Mouse (Mus musculus): ENCODE measurements around the gene Ctsf.
A peak's percentile ranks its signal among the peaks of the same experiment; 100 is the strongest.

Gene Ctsf

DNA sequence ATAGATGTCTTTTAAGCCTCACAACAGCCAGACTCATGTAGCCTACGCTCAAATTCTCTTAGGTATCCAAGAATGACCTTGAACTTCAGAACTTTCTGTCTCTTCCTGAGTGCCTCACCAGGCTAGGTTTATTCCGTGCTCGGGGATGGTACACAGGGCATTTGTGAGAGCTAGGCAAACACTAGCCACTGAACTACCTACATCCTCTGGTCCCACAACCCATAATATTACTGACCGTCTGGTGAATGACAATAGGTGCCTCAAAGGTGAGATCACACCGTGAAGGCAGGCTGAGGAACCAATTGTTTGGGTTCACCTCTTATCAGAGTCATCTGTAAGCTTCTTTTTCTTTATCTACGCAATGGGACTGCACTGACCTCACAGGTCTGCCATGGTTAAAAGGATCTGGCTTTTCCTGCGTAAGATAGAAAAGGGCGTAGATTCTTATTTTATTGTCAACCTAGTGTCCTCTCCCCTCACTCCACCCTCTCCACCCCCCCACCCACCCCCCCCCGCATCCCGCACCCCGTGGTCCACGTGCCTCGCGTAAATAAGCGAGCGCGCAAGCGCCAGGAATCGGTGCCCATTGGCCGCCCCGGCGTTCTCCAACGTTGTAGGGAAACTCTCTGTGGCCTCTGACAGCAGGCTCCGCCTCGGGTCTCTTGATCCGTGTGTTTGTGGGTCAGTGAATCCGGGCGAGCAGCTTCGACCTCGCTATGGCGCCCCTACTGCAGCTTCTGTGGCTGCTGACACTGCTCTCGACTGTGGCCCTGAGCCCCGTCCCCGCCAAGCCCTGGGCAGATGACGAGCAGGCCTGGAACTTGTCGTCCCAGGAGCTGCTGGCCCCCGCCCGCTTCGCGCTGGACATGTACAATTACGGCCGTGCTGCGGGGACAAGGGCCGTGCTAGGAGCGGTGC is at the start of gene Ctsf:
Gene Ctsf (plus strand): TSS at position 579 of the 918 bp plus-strand sequence.
- DNase-seq (ENCODE audit: low spot score): no peak

DNA sequence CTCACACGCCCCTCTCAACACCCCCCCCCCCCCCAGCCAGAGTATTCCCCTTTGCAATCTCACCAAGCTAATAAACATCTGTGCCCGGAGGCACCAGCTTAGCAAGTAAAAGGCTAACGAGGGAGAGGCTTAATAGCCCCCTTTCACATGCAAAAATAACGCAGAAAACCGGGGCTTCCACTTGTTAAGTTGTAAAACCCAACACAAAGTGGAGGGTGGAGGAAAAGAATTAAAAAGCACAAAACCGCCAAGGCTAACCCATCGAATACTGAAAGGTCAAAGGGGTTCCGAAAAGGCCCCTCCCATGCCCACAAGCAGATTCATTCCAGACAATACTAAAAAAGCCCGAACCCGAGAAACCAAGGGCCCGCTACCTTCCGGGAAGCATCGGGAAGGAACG is 44.6 kb upstream of the Ctsf start:
- DNase-seq (ENCODE audit: low spot score): no peak

GRCm38 (mm10) chr19:4810746-4811062 is 44.2 kb upstream of the Ctsf start:
- DNase-seq (ENCODE audit: low spot score): no peak

- DNase-seq (ENCODE audit: low spot score): peak; percentile 100
Observed at GRCm38 (mm10) chr19:4811063-4811908, 43.6 kb upstream of the Ctsf start, which contains the start of the genes Gm21992 and Rbm14. Gene Gm21992, minus strand, starts transcription at chr19:4811612. Gene Rbm14, minus strand, starts transcription at chr19:4811634.

- no peak for DNase-seq (ENCODE audit: low spot score)
Observed at GRCm38 (mm10) chr19:4811909-4812242, 43.1 kb upstream of the Ctsf start.

DNA sequence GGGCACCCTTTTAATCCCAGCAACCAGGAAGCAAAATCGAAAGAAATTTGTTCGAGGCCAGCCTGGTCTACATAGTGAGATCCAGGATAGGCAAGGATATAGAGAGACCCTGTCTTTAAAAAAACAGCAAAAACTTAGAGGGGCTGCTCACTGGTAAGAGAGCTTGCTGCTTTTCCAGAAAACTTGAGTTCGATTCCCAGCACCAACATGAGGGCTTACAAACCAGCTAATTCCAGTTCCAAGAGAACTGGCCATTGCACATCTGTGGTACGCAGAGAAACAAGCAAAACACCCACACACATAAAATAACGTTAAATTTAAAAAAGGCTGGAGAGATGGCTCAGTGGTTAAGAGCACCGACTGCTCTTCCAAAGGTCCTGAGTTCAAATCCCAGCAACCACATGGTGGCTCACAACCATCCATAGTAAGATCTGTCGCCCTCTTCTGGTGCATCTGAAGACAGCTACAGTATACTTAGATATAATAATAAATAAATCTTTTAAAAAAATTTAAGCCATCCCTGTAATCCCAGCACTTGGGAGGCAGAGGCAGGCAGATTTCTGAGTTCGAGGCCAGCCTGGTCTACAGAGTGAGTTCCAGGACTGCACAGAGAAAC is 42.5 kb upstream of the Ctsf start:
- DNase-seq (ENCODE audit: low spot score): peak; percentile 48

DNA sequence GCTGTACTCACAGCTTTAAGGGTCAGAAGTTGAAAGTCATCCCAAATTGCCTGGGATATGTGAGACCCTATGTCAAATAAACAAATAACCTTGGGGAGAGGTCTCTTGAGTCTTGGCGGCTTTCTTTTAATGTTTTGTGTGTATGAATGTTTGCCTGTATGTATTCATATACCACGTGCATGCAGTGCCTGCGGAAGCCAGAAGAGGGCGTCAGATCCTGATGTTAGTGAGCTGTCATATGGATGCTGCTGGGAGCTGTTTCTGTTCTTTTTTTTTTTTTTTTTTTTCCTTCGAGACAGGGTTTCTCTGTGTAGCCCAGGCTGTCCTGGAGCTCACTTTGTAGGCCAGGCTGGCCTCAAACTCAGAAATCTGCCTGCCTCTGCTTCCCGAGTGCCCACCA is 41.9 kb upstream of the Ctsf start:
- DNase-seq (ENCODE audit: low spot score): no peak

- no peak for DNase-seq (ENCODE audit: low spot score)
Observed at GRCm38 (mm10) chr19:4817182-4817835, 37.6 kb upstream of the Ctsf start.

DNA sequence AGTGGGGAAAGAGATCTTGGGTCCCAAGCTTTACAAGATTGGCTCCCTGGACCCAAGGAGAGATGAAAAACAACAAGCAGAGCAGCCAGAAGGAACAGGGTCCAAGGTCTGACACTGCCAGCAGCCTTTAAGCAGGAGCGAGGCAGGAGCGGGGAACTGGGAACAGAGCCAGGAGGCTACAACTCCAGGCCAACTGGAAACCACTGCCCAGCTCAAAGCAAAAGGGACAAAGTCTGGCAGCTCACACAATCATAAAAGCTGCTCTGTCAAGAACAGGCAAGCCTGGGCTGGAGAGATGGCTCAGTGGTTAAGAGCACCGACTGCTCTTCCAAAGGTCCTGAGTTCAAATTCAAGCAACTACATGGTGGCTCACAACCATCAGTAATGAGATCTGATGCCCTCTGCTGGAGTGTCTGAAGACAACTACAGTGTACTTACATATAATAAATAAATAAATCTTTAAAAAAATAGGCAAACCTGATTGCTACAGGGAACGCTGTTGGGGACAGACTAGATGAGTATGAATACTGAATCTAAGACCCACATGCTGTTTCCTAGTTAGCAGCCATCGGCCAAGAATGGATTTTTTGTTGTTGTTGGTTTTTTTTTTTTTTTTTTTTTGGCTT is 34.1 kb upstream of the Ctsf start:
- DNase-seq (ENCODE audit: low spot score): peak; percentile 97

GRCm38 (mm10) chr19:4828444-4829114 is 26.4 kb upstream of the Ctsf start:
- DNase-seq (ENCODE audit: low spot score): no peak

DNA sequence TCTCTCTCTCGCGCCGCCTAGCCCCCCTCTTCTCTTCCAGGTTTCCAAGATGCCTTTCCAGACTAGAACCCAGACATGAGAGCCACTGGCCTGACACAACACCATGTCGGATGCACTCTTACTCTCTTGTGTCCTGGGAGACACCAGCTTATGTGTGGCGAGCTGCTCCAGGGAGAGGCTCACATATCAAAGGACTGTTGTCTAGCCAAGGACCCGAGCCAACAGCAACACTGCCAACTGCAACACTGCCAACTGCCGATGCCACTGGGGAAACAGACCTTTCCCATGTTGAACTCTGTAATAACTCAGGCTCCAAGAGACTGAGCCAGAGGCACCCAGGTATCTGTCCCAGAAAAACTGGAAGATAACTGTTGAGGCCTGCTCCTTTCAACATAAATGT is 25.8 kb upstream of the Ctsf start:
- peak; percentile 81 for DNase-seq (ENCODE audit: low spot score)

DNA sequence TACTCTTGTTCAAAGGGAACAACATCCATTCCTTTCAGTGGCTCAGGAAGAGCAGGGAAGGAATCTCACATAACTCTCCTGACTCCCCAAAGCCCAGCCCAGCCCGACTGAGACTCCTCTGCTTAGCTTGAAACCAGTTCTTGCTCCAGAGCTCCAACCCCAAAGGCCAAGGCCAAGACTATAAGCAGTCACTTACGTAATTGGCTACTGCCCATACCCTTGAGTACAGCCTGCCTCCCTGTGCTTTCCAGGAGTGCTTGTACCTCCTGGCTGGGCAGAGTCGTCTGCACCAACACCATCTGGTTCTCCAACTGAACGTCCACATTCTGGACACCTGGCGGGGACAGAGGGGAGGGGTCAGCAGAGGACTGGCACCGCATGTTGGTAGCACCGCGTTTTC is 21.0 kb upstream of the Ctsf start:
- peak; percentile 55 for DNase-seq (ENCODE audit: low spot score)

DNA sequence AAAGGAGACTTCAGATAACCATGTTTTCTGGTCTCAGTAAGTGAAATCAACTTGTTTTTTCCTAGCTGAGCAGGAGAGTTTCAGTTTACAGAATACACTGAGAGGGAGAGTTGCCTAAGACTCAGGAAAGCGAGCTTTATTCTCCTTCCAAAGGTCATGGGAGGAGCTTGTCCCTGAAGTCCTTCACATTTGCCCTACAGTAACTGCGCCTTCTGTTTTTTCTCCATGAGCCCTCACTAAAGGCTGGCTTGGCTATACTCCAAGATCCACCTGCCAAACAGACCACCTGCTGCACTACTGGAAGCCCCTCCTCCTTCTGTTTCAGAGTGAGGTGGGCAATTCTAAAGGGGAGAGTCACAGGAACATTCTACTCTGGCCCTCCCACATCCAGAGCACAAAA is 18.8 kb upstream of the Ctsf start:
- peak; percentile 55 for DNase-seq (ENCODE audit: low spot score)

- DNase-seq (ENCODE audit: low spot score): no peak
Observed at GRCm38 (mm10) chr19:4837049-4837448, 17.9 kb upstream of the Ctsf start.

DNA sequence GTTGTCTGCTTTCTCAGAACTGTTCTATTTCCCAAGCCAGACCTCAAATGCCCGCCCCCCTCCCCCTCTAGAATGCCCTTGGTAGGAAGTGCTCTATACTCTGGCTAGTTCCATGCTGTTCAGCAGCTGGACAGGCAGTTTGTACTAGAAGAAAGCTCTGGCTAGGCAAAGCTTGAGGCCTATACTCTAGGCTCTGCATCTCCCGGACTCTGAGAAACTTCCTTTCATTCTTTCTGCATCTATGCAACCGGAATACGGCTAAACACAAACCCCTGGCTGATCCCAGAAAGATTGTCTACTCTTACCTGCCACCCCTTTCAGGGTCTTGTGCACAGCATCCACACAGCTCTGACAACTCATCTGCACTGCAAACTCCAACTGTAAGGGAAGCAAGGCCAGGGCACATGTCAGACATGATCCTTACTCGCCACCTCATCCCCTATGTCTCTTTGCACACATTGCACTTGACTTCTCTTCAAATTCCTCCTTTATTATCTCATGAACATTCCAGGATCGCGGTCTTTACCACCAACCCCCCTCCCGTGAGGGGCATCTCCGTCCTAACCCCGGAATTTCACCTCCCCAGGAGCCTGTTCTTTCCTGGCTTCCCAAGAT is 16.3 kb upstream of the Ctsf start:
- DNase-seq (ENCODE audit: low spot score): peak; percentile 50

DNA sequence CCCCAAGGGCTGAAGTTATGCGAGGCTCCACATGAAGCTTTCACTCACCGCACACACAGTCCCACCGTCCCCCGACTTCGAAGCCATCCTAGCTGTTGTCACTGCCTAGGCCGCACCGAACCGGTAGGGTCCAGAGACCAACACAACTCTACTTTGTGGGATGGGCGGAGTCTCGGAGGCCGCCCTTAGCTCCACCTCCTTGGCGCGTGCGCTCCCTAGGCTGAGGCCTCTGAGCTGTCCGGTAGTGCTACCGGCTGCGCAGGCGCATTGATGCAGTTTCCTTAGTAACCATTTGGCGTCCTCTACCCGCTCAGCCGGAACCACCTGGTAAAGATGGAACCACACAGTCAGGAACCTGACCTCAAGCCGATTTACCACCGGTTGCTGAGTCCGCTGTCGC is 15.8 kb upstream of the Ctsf start, which contains the start of the genes Ccs and Ccdc87:
Gene Ccs (minus strand): TSS at position 184 of the 400 bp plus-strand sequence.
Gene Ccdc87 (plus strand): TSS at position 218 of the 400 bp plus-strand sequence.
- peak; percentile 99 for DNase-seq (ENCODE audit: low spot score)

DNA sequence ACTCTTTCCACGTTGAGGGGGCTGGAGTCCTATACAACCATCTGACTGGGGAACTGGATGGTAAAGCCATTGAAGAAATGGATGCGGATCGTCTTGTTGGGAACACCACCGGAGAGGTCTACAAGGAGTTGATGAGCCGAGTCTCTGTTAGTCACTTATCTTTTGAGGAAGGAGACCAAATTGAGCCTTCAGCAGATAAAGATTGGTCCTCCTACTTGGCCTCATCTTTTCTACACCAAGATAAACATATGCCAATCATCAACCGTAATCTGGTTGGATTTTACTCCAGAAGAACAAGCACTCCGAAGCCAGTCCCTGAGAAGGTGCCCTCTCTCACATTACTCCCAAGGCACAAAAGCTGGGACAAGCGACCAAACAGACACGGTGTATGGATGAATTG is 14.1 kb upstream of the Ctsf start:
- no peak for DNase-seq (ENCODE audit: low spot score)

DNA sequence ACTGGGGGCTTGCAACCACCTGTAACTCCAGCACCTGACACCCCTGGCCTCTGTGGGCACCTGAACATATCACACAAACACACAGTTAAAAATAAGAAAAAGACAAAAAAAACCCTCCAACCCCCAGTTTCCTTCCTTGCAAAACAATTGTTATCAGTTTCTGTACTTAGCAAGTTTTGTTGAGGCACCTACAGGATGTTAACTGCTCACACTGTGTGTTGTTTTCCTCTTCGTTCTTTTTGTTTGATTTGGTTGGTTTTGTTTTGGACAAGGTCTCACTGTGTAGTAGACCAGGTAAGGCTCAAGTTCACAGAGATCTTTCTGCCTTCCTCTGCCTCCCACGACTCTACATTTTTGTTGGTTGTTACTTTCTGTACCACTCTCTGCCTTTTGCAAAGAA is 12.3 kb upstream of the Ctsf start:
- DNase-seq (ENCODE audit: low spot score): no peak

GRCm38 (mm10) chr19:4845846-4846245 is 9.1 kb upstream of the Ctsf start:
- no peak for DNase-seq (ENCODE audit: low spot score)

DNA sequence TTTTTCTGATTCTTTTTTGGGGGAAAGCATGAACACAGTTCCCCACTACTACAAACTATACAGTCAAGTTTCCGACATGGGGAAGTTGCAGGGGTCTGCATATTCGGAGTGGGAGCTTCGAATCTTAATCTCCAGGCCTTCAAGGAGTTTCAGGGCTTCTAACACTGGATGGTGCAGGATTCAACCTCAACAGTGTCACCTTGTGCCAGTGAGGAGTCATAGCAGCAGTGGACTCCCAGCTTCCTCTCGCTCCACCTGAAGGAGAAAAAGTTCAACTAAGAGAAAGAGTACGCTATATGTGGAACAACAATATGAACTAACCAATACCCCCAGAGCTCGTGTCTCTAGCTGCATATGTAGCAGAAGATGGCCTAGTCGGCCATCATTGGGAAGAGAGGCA is 7.4 kb upstream of the Ctsf start:
- DNase-seq (ENCODE audit: low spot score): peak; percentile 69

DNA sequence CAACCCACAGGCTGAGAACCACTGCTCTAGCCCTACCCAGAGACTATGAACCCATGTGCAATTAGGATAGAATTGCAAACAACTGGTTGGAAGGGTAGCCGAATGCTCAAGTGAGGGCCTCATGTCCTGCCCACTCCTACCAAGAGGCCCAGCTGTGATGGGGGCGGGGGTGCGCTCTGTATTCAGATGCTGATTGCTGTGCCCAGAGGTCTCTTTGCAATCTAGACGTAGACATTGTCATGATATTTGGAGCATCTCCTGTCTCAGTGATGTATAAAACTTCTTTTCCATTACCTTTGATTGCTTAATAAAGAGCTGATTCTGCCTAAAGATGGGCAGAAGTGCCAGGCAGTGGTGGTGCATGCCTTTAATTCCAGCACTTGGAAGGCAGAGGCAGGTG is 5.1 kb upstream of the Ctsf start:
- DNase-seq (ENCODE audit: low spot score): no peak
